Mouse (Mus musculus) kidney, postnatal 14 days (tissue): Measurements from ENCODE around the gene Lamp1.

Experiments
- DNase-seq: peaks from one replicate; pipeline ENCODE4 v3.0.0; 2022; ENCODE audit warnings: mixed read lengths

The Lamp1 gene

DNA sequence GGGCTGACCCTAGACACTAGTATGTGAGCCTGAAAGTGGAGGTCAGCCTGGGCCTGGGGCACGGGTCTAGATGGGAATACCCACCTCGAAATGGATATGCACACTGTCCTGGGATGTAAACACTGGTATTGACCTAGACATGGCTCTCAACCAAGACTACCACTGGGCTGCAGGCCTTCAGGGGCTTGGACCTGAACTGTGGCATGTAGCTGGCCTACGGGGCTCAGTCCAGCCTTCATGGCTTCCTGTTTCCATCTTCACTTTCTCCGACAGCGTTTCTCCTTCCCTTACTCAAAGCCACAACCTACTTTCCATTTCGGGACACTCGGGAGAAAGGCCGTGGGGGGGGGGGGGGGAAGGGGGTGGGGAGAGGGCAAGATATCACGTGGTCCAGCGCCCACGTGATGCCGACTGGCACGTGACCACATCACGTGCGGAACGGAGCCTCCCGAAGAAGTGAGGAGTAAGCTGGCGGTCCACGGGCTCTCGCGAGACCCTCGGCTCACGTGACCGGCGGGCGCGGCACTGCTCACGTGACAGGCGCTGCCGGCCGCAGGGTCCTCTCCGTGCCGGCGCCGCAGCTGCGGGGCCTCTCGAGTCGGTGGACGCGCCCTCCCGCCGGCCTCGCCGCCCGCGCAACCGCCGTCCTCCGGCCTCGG is at the start of gene Lamp1:
Gene Lamp1, plus strand, starts transcription at position 444 of the 659 bp plus-strand sequence.
- DNase-seq: peak; percentile 100

DNA sequence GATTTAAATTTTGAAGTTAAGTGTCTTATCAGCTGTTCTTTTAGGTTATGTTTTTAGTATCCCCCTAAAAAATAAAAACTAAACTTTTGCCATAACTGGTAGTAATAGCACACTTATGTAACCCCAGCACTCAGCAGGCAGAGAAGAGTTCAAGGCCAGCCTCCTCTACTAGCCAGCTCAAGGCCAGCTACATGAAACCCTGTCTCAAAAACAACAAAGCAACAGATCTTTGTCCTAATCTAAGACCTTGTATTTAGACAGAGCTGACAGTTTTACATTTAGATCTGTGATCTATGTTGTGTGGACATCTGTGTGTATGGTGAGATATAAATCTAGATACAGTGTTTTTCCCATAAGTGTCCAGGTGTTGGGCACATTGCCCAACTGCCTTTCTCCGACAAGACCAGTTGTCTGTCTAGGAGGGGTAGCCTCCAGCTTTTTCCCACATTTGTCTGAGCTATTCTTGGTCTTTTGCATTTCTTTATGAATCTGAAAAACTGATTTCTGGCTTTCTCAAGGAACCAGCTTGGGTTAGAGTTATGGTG is 49.5 kb upstream of the Lamp1 start:
- DNase-seq: no peak

DNA sequence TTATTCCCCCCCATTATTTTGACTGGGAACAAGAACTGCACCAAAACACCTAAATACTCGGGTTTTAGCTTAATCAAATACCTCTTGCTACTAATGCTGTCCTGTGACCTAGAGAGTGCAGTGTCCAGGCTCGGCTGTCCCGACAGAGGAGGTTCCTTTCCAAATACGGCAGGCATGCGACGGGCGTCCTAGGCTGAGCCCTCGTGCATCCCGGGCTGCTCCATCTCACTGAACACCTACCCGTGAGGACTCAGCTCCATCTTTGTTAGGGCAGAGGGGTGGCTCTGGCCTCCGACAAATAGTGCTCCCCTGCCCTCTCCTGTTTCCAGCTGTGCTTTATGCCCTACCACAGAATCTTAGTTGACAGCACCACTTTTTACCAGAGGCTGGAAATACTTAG is 47.0 kb upstream of the Lamp1 start:
- DNase-seq: no peak

DNA sequence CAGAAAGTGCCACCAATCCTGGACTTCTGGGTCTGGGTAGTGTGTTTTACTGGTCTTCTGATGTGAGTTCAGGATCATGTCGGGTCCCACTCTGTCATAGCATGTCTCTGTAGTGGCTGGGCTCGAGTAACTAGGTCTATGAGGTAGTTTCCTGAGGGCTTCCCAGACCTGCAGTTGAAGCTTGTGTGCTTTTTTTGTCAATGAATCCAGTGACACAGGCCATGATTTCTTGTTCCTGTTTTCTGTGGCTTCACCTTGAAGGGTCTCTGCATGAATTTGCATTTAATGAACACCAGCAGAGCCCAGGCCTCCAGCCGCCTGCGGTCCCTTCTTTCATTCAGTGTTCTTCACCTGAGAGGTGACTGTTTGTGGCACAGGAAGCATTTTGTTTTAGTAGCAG is 45.7 kb upstream of the Lamp1 start:
- DNase-seq: no peak

DNA sequence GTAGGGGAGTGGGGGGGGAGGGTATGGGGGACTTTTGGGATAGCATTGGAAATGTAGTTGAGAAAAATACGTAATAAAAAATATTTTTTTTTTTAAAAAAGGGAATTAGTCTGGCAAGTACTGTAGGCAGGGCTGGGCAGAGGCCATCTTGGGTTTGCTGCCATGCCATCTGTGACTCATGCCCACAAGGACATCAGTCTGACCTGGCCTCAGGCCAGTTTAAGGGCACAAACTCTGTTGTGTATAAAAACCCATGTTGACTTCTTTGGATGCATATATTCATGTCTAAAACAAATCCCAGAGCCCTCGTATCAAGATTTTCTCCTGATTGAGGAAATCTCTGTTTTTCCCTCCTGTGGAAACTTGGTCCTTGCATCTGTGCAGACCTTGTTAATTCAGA is 41.9 kb upstream of the Lamp1 start:
- DNase-seq: no peak

DNA sequence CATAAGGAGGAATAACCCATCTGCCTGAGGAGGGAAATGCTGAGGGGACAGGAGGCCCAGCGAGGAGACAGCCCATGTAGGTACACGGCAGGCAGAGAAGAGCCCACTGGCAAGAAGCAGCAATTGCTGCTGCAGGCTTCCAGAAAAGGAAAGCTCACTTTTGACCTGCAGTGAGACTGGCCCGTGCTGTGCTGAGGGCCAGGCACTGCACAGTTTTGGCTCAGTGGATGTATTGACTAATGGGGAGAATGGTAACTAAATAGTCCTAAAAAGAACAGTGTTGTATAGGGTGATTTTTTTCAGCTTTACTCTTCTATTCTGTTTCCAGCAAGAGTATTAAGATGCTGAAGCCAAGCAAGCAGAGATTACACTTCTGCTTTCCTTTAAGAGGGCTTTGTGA is 40.4 kb upstream of the Lamp1 start:
- DNase-seq: no peak

DNA sequence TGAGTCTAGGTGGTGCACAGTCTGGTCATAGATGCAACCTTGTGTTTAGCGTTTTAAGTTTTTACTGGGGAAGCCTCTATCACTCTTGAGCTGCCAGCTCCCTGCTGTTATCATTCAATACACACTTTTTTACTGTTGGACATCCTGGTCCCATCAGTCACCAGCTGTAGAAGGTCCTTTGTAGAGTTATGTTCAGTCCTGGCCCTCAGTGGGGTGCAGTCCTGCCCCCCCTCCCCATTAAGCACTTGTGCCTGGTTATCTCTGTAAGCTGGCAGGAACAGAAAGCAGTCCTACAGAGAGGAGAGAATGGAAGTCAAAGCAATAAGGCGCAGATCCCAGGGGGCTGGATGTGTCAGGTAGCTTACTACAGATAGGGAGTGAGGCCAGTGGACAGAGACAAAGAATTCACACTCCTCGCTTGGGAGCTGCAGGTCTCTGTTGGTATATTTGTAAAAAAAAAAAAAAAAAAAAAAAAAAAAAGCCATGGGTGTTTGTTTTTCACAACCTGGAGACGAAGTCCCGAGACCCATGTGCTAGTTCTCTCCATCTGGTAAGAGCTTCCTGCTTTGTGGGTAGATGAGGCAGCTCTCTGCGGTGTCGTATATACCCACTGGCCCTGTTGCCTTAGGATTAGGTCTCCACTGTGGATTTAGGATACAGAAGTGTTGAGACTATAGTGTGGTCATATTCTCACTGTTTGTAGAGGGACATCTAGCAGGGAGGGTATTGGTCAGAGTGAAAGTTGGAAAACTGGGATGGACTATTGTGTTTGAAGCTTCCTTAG is 37.9 kb upstream of the Lamp1 start:
- DNase-seq: no peak

DNA sequence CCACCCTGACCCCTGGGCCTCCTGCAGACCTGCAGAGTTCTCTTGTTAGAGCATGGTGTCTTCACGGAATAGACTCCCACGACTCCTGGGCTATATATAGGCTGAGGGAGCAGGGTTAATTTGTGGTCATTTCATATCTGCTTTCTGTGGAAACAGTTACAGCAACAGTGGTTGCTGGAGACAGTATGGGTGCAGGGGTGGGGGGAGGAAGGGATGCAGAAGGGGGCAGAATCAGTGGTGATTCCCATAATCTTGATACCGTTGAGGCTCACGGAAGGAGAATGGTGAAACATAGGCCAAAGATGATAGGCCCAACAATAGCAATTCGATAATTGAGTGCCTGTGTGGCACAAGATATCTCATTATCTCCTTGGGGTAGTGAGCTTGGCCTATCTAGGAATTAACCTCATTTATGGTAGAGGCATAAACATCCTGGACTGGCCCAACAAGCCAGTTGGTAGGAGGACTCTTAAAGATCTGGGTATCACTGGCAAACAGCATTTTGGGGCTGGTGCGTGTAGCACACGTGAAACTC is 36.0 kb upstream of the Lamp1 start:
- DNase-seq: no peak

DNA sequence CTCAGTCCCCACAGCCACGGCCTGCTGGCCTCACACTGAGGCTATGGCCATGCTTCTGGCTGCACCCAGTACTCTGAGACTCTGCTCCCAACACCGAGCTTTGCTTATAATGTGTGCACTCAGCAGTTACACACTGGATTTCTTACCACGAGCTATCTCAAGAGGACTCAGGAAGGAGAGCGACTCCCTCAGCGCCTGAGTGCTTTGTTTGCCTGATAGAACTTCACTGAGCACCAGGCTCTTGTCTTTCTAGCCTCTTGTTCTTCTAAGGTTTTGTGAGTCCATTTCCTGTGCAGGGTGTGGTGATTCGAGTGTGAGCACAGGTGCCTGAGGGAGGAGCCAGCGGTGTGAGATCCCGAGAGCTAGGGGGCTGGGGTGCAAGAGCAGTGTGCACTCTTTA is 34.1 kb upstream of the Lamp1 start:
- DNase-seq: no peak

DNA sequence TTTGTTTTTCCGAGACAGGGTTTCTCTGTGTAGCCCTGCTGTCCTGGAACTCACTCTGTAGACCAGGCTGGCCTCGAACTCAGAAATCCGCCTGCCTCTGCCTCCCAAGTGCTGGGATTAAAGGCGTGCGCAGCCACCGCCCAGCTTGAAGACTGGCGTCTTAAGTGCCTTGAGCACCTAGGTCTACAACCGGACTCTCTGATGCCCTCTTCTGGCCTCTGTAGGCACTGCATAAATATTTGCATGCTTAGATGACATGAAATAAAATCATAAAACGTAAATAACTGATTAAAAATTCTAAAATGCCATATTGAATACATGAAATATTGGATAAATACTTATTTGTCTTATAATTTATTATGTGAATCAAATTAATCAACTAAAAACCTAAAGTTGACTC is 26.7 kb upstream of the Lamp1 start:
- DNase-seq: peak; percentile 64

DNA sequence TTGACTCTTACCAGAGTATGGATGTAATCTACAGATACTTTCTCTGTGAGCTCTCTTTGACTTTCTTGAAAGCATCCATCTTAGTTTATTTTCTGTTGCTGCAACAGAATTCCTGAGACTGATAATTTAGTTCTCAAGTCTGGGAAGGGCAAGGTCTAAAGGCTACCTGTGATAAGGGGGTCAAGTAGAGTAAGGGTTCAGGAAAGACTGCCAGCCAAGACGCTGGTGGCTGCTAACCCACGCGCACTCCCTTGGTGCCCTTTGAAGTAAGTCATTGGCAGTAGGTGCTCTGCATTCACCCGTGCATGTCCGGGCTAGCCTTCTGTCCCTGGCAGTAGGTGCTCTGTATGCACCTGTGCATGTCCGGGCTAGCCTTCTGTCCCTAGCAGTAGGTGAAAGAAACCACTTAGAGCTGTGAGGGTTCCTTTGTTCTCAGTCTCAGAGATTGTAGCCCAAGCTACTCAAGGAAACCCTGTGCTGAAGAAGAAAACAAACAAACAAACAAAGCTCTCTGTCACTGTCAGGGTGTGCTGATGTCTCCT is 19.2 kb upstream of the Lamp1 start:
- DNase-seq: no peak

DNA sequence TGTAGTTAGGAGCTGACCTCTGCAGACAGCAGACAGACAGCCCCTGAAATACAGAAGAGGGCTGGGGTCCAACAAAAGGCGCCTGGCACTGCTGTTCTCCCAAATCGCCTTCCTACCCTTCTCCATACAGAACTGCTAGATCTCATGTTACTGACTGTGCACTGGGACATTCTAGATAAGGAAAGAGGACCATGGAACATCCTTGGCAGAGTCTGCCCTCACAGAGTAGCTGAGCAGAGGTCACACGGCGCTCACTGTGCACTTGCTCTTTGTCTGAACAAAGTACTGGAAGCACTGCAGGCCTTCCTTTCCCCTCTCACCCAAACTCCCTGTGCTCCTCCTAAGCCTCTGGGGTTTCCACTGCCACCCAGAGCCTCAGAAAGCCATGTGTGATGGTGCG is 17.3 kb upstream of the Lamp1 start:
- DNase-seq: no peak

DNA sequence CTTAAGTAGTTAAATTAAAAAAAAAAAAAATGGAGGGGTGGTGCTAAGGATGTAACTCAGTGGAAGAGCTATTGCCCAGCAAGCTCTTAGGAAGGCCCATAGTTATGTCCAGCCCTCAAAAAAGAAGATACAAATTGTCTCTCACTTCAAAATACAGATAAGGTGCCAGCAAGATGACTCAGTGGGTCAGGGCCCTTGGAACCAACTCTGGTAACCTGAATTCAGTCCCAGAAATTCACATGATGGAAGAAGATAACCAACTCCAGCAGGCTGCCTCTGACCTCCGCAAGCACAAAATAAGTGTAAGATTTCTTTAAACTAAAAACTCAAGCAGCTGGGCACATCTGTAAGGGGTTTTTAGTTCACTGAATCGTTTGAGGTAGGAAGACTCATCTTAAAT is 10.5 kb upstream of the Lamp1 start:
- DNase-seq: no peak

DNA sequence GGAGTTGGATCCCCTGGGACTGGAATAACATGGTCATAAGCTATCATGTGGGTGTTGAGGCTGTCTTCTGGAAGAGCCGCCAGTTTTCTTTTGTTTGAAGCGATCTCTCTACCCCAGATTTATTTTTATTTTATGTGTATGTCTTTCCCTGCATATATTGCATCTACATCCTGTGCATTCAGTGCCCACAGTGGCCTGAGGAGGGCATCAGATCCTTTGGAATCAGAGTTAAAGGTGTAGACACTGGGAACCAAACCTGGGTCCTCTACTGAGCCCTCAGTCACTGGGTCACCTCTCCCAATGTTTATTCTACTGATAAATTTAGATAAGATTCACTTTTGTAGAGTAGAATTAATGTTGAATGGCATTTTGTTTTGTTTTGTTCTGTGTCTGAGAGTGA is 9.7 kb upstream of the Lamp1 start:
- no peak for DNase-seq

DNA sequence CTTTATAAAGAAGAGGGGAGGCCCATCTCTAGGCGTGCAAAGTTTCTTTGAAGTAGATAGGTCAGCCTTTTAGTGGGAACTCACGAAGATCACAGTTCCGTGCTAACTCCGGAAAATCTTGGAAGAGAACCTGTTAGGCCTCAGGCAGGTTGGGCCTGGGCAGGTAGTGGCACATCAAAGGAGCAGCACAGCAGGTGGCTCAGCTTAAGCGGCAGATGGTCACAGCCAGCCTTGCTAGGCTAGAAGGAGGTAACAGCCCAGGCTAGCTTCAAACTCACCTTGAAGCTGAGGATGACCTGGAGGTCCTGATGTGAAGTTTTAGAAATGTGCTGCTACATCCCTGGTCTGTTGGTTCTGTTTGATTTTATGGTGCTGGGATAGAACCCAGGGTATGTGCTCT is 9.1 kb upstream of the Lamp1 start:
- no peak for DNase-seq

DNA sequence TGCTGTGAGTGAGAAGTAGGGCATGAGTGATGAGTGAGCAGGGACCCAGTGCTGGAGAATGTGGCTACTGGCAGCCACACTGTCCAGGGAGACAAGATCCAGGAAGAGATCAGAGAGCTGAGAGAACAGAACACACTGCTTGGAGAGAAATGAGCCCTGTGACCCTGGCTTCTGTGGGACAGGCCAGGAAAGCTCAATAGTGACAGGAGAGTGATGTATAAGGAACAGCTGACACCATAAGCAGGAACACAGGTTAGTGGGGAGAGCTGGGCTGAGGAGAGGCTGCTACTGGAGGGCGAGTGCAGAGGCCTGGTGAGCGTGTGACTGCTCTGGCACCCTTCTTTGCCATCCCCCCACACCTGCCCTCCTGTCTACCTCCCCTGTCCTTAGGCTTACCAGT is 8.0 kb upstream of the Lamp1 start:
- DNase-seq: no peak

DNA sequence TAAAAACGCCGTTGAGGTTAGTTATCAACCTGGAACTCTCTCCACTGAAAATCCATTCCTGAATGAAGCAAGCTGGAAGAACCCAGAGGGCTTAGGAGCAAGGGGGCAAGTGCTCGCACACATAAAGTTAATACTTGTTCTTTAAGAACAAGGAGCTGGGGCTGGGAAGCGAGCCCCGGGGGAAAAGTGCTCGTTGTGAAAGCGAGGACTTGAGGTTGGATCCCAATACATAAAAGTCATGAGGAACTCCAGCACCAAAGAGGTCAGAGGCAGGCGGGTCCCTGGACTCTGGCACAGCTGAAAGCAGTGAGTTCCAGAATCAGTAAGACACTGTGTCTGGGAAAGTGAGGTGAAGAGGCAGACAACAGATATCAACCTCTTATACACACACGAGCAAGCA is 4.9 kb upstream of the Lamp1 start:
- no peak for DNase-seq

DNA sequence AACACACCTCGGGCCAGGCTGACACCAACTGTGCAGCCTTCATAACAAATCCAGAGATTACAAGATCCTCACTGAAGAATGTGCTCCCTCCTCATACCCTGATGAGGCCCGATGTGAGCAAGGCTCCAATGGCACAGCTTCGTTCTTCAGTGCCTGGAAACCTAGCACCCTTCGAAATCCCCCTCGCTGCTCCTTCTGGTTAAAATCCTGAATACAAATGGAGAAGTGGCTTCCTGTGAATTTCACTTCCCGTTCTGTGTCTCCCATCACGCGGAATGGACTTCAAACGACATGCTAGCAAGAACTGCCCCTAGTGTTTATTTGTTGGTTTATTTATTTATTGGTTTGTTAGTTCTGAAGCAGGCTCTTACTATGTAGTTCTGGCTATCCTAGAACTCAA is 3.6 kb upstream of the Lamp1 start:
- no peak for DNase-seq

DNA sequence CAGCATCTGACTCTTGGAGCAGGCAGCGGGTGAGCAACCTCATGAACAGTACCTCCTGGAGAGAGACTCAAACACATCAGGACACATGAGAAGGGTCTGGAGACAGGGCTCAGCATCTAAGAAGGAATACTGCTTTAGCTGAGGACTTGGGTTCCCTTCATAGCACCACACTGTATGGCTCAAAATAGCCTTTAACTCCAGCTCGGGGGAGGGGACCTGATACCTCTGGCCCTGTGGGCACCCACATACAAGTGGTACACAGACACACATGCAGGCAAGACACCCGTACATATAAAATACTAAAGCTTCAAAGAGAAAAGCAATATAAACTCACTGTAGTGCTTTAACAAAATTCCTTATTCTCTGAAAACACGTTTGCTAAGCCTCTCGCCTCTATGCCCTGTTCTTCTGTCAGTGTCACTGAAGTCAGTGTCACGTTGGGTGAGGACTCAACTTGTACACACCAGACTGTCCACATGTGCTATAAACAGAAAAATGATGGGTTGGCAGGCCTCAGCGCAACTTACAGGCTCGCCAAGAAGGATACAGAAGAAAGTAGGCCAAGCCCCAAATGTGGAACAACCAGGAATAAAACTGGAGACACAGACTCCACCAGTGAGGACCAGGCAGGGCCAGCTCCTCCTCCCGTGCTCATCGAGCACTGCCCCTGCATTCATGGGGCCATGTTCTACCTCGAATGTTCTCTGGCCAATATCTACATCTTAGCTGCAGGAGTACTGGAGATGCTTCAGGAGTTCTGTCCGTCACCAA is 2.4 kb upstream of the Lamp1 start:
- DNase-seq: no peak

DNA sequence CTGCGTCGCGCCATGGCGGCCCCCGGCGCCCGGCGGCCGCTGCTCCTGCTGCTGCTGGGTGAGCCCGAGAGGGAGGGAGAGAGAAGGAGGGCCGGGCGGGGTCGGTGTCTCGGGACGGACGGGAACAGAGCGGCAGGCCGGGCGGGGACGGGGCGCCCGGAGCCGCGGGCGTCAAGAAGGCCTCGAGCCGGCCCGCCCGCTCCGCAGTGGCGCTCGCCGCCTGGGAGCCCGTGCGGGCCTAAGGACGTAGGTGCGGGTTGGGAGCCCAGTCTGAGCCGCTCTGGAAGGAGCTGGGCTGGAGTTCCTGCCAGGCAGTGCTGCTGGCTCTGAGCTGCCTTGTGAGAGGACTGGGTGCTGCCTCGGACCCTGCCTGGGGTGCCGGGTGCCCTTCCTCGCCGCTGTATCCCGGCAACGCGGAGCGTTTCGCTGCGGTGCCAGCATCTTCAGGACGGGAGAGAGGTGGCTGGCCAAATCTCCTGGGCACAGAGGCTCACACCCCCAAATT is 468 bp downstream of the Lamp1 start:
- no peak for DNase-seq

DNA sequence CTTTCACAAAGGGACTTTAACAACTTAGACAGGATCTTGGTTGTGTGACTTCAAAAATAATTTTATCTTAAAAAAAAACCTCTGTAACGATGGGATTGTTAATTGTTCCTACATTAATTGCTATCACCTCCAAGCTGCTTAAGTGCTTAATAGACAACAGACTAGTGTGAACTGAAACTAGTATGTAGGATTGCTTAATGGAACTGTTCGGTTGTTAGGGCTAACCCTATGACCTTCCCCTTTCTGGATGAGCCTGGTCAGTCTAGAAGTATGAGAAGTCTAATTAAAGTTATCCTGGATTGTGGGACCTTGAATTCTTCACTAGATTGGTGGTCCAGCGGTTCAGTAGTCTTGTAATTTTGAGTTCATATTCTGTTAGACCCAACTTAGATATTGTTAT is 1.7 kb downstream of the Lamp1 start:
- DNase-seq: no peak

DNA sequence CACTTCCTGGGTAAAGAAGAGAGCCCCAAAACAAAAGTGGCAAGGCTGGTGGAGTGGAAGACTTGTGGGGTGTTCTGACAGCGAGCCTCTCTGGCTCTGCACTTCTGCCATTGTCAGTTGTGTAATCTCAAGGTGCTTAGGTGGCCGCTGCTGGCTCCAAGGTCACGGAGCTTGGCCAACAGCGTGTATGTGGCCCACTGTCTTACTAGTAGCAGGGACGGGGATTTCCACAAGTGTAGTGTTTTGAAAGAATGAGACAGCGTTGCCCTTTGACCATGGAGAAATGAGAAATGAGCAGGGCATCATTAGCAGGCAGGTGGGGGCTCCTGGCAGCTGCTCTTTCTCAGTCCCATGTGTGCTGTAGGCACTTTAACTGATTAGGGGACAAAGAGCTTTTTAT is 3.1 kb downstream of the Lamp1 start:
- DNase-seq: peak; percentile 38

DNA sequence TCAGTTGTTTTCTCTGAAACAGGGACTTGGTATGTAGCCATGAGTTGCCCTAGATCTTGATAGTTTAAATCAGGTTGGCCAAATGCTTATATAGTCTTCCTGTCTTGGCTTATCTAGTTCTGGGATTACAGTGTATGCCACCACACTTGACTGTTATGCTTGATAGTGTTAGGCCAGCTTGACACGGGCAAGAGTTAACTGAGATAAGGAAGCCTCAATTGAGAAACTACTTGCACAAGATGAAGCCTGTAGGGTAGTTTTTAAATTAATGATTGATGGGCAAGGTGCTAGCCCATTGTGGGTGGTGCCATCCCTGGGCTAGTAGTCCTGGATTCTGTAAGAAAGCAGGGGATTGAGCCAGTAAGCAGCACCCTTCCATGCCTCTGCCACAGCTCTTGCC is 4.6 kb downstream of the Lamp1 start:
- DNase-seq: no peak
